Mouse (Mus musculus) c-Kit-positive CD71-negative TER-119-negative erythroid progenitor cells, embryonic 14.5 days (primary cell): Measurements from ENCODE around the gene Catsper2.

Experiments
- DNase-seq: peaks from one replicate; pipeline ENCODE4 v3.0.0-alpha.2; 2013; ENCODE audit warnings: low read depth

The Catsper2 gene

GRCm38 (mm10) chr2:121354378-121354777, 59.2 kb downstream of the Catsper2 start:
- DNase-seq: no peak

- no peak for DNase-seq
These were observed 60.4 kb downstream of the Catsper2 start for GRCm38 (mm10) chr2:121353156-121353555.
